Mouse (Mus musculus) forelimb bud, embryonic 11.5 days (tissue): Measurements from ENCODE around the gene Miox.
A peak's percentile ranks its signal among the peaks of the same experiment; 100 is the strongest.

Source experiments
- DNase-seq: peaks from one replicate; pipeline ENCODE4 v3.0.0-alpha.2; 2012; ENCODE audit warnings: low read depth, low spot score

The Miox gene

DNA sequence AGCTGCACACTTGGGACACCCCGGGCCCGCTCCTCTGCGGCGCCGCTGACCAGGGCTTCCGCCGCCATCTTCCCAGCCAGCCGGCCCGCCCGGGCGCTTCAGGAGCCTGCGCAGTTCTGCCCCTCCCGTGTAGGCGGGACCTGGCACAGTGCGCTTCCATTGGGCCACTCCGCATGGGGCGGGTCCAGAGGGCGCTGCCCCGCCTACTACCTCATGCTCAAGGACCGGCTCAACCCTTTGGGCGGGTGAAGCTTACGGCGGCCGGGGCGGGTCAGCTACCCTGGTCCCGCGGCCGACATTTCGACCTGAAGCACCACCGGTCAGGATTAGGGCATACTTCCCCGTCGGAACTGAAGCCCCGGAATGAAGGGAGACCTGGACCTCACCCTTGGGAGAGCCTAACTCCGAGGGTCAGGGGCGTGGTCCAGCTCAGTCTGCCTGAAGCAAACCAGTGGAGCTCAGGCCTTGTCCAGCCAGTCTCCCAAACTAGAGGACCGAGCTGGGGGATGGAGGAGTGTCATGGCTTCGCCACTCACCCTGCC, 18.9 kb upstream of the Miox start, which contains the start of gene Sbf1:
Gene Sbf1, minus strand, starts transcription at position 122 of the 542 bp plus-strand sequence.
- peak; percentile 95 for DNase-seq

DNA sequence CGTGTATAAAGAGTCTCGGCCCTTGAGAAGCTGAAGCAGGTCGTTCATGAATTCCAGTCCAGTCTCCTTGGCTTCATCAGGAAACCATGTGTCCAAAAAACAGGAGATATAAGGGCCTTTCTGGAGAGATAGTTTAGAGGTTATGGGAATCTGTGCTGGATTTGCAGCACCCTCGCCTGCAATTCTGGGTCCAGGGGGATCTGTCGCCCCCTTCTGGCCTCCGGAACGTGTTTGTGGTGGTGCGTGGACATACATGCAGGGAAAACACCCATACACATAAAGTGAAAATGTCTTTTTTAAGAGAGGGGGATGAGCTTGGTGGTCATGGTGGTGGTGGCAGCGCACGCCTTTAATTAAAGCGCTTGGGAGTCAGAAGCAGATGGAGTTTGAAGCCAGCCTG, 18.1 kb upstream of the Miox start:
- DNase-seq = no peak

DNA sequence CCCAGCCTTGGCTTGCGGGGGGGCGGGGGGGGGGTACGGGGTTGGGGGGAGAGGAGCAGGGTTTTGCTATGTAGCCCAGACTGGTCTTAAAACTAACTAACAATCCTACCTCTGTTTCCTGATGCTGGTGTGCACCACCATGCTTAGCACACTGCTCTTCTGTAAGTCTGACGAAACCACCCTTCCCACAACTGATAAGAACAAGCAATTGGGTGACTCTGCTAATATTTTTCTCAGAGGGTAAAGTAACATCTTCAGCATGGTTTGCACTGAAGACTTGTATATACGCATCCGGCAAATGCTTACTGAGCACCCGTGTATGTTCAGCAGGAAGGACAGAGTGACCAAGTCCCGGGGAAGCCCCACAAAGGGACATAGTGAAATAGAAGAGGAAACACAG, 12.9 kb upstream of the Miox start:
- no peak for DNase-seq

DNA sequence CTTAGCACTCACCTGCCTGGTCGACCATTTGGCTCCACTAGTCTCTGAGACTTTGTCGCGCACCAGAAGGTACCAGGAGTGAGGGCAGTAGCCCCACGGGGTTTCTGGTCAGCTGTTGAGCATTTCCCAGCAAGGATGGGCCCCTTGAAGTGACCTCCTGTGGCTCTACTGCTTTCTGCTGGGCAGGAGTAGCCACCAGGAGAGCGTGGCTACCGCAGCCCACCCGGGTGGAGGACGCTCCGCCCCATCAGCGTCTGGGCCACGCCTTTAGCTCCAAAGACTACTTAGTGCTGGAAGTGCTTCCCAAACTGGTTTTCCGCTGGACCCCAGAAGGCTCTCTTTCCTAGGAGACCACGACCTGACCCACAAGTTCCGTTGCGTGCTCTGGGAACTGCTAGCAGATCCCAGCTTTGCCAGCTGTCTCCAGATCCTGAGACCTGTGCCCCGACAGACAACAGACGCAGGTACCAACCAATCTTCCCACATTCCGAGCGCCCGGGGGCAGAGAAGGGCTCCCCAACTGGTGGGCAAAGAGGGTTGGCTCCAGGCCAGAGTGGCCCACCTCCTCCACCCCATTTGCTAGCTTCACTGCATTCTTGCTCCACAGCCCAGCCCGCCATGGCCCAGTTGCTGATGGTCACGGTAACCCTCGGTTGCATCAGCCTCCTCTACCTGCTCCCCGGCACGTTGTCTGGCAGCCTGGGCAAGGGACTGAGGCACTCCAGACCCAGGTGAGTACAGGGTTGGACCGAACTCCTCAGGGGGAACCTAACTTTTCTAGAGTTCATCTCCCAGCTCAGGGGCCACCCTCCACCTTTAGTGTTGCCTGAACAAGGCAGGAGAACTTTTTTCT, 11.3 kb upstream of the Miox start, which contains the start of gene Adm2:
Gene Adm2, plus strand, starts transcription at position 51 of the 853 bp plus-strand sequence.
- DNase-seq = no peak

DNA sequence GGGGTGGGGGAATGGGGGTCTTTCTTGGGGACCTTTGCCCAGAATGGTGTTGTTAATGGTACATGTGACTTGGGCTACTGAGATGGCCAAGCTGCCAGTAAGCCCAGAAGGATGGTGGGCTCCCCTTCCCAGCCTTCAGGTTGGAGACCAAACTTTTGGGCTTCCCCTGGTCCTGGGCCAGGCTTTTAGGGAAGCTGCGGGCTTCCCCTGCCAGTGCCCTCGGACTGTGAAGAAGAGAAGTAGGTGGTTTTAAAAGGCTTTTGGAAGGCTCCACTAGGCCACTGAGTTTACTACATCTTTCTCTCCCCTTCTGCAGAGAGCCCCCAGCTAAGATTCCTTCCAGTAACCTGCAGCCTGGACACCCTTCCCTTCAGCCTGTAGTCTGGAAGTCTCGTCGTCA, 10.5 kb upstream of the Miox start:
- DNase-seq = no peak

DNA sequence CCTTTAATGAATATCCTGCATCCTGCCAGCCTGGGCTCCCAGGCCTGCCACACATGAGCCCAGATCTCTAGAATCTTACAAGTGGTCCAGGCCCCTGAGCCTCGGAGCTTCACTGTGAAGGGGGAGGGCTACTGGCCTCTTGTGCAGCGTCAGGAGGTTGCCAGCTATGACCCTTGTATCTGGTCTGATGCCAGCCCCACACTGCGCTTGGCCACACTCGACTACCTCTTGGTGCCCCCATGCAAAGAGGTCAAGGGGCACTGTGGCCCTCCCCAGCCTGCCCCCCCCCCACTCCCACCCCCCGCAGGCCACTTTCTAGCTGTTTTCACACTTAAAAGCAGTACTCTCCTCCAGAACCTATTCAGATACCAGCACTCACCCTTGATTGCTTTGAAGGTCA, 7.8 kb upstream of the Miox start:
- DNase-seq = no peak

DNA sequence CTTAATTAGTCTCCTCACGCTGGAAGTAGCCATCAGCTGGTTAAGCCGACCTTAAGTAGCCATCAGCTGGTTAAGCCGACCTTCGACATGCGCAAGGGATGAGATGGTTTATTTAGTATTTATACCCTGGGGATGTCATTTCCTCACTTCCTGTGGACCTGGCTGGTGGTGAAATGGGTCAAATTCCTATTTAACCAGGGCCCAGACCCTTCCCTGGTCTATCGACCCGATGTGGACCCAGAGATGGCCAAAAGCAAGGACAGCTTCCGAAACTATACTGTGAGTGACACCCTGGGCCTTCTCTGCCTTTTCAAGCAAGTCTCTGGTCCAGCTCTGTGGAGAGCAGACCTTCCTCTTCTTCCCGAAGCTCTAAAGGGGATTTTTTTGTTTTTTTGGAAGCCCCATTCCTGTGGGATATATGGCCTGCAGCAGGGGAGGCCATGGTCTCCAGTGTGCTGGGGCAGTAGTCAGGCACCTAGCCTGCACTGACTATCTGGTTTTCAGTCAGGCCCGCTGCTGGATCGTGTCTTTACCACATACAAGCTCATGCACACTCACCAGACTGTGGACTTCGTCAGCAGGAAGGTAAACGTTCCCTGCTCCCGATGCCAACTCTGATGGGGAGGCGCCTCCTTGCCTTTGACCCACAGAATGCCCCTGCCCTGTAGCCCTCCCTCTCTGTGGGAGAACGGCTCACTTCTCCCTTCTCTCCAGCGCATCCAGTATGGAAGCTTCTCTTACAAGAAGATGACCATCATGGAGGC, 758 bp downstream of the Miox start:
- no peak for DNase-seq

DNA sequence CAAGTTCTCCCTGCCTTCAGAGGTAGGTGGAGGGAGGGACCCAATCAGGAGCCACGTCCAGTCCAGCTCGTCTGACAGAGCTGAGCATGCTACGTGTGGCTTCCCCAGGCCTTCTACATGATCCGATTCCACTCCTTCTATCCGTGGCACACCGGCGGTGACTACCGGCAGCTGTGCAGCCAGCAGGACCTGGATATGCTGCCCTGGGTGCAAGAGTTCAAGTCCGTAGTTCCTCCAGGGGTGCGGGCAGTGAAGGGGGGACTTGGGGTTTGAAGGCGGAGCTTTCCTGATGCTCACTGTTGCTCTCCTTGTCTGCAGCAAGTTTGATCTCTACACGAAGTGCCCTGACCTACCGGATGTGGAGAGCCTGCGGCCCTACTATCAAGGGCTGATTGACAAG, 2.2 kb downstream of the Miox start:
- no peak for DNase-seq

DNA sequence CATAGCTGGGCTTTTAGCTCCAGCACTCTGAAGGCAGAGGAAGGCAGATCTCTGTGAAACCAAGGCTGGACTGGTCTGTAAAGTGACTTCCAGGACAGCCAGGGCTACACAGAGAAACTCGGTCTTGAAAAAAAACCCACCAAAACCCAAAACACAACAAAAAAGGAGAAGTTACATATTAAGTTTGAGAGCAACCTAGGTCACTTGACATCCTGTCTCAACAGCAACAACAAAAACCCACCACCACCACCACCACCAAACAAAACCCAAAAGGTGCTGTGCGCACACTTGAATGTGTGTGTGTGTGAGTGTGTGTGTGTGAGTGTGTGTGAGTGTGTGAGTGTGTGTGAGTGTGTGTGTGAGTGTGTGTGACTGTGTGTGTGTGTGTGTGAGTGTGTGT, 5.5 kb downstream of the Miox start:
- DNase-seq = no peak

DNA sequence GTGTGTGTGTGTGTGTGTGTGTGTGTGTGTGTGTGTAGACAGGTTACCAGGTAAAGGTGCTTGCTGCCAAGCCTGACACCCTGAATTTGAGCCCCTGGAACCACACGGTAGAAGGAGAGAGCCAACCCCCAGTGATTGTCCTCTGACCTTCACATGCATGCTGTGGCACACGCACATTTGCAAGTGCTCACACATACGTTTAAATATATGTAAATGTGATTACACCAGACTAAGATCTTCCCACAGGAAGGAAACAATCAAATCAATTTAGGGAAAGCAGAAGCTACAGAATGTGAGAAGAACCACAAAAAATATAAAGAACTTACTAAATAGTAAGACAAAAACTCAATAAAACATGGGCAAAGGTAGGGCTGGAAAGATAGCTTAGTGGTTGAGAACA, 5.9 kb downstream of the Miox start:
- DNase-seq = no peak

DNA sequence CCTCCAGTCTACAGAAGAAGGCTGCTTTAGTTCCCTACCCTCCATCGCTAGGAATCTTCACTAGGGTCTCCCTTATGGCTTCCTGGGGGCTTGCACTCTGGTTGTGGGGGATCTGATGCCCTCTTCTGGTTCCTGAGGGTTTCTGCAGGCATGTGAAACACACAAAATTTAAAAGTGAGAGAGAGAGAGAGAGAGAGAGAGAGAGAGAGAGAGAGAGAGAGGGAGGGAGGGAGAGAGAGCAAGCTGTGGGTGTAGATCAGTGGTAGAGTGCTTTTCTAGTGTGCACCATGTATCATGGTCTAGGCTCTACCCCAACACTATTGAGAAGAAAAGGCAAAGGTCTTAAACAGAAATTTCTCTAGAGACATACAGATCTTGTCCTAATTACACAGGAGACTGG, 7.5 kb downstream of the Miox start:
- DNase-seq = no peak

DNA sequence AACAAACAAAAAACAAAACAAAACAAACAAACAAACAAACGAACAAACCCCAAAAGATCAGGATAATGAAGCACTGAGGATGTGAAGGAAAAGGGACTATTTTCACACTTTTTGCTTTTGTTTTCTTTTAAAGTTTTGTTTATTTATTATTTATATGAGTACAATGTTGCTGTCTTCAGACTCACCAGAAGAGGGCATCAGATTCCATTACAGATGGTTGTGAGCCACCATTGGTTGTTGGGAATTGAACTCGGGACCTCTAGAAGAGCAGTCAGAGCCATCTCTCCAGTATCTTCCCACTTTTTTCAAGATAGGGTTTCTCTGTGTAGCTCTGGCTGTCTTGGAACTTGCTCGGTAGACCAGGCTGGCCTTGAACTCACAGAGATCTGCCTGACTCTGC, 9.1 kb downstream of the Miox start:
- DNase-seq = no peak

DNA sequence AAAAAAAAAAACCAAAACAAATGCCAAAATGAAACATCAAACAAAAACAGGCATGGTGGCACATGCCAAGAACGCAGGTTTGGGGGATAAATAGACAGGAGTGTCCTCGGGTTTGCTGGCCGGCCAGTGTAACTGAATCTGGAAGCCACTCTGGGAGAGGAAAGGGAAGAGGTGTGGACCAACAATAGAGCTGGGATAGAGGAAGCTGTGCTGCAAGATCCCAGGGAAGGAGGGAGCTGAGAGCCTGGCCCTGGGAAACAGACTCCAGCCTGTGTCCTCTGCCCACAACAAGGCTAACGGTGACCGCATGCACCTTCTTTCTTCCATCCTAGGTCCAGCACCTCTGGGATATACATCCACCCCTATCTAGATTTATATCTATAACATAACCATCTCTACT, 16.2 kb downstream of the Miox start:
- no peak for DNase-seq

DNA sequence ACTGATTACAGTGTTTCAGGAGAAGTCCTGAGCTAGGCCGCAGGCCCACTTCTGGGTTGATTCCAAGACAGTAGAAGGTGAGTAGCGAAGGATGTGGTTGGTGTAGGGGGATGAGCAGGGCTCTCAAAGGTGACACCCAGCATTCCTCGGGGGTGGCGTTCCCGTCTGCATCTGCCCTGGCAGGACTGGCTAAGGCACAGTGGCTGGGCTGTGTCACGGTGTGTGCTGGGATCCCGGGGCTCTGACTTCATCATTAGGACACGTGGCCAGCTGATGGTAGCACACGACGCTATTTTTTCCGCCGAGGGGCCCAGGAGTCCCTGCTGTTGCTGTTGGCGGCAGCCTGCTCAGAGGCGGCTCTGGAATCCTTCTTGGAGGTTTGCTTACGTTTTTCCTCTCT, 17.1 kb downstream of the Miox start:
- DNase-seq = no peak

DNA sequence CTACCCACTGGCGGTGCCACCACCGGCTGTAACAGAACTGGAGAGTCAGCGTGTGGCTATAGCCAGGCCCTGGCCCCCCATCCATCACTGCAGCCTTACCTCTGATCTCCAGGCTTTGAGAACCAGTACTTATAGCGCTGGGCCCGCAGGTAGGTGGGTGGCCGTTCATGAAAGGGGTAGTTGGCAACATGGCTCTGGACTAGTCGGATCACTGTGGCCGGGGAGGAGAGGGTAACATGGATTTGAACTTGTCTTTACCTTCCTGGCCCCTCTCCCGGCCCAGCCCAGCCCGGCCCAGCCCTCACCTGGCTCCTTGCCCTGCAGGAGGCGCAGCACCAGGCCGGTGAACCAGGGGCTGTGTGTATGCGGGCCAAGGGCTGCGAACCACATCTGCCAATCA, 17.9 kb downstream of the Miox start:
- DNase-seq = no peak

DNA sequence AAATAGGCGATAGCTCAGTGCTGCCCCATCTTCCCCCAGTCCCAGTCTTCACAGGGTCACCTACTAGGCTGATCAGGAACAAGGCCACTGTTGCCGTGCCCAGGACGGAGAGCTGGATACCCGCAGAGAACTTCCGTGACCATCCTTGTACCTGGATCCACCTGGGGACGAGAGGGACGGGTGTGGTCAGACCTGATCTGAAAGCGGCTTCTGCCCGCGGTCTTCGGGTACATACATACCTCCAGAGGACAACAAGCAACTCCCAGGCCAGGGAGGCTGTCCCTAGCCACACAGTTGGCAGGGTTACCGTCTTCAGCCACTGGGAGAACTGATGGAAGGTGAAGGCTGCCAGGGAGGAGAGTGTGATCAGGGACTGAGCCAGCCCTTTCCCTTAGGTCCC, 18.6 kb downstream of the Miox start:
- no peak for DNase-seq

DNA sequence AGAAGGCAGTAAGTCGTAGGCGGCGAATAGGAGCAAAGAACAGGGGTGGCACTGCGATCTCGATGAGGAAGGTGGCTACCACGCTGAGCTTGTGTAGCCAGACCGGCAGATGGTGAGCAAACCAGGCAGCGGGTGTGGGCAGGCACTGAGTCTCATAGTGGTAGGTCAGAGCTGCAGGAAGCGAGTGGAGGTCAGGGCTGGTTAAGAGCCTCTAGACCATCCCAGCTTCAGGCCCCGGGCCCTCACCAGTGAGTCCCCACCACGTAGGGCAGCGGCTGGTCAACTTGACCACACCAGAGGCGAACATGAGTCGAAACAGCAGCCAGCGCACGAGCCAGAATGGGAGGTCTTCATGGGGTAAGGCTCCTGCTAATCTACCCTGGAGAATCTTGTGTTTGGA, 19.6 kb downstream of the Miox start:
- no peak for DNase-seq

DNA sequence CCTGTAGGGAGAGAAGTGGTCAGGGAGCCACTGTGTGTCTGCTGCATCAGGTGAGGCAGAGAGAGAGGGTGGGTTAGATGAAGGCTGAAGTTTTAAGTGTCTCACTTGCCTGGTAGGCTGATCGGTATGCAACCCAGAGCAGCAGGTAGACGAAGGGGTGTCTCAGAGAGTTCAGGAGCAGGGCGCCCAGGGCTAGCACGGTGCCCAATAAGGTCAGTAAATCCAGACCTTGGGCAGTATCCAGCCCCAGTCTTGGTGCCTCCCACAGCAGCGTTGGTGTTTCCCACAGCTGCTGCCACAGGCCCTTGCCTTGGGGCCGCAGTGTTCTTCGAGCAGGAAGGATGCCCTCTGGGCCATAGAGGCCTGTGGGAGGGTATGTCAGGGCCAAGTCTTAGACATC, 20.3 kb downstream of the Miox start:
- DNase-seq = no peak

DNA sequence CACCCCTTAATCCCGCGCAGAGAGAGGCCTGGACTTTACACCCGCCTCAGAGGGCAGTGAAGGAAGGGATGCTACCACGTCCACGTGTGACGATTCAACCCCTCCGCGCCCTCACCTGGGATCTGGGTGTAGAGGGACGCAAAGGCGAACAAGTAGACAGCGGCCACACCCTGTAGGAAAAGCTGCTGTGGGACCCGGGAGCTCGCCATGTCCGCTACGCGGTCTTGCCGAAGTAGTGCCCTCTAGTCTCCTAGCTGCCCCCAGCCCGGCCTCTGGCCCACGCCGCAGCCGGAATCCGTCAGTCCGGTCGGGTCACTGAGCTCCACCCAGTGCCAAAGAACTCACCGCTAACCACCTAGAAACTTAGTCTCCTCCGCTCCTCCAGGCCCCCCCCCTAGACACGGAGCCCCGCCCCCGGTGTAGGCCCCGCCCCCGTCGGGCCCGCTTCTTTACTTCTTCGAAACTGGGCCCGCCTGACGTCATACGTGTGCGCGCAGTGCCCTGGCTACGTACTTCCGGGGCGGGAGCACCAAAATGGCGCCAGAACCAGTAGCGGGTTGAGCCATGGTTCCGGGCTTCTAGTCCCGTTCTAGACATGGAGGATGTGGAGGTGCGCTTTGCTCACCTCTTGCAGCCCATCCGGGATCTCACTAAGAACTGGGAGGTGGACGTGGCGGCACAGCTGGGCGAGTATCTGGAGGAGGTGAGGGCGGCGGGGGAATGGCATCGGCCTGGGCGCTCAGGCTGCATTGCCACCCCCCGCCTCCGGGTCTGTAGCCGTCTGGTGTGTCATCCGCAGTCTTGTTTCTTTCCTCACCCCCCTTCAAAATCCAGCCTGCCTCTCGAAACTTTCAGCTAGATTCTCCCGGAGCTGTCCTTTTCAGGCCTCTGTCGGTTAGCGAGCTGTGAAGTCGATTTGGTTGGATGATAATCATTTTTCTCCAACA, 21.3 kb downstream of the Miox start, which contains the start of the genes Lmf2 and Ncaph2:
Gene Lmf2, minus strand, starts transcription at position 419 of the 947 bp plus-strand sequence.
Gene Ncaph2, plus strand, starts transcription at position 479 of the 947 bp plus-strand sequence.
- DNase-seq = peak; percentile 95

DNA sequence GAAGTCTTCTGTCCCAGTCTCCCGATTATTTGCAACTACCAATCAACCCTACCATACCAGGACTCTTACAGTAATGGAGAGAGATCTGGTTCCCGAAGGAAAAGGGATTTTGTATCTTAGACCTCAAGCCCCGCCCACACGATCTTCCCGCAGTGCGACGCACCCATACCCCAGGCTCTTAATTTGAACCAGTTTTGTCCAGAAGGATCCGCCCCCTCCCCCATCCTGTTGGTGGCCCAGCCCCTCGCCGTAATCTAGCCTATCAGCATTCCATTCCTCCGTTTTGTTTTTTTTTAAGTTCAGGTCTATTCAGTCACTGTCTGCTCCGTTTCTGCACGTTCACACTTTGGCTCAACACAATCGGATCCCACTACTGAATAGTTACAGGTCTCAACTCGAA, 22.2 kb downstream of the Miox start:
- DNase-seq = peak; percentile 93

DNA sequence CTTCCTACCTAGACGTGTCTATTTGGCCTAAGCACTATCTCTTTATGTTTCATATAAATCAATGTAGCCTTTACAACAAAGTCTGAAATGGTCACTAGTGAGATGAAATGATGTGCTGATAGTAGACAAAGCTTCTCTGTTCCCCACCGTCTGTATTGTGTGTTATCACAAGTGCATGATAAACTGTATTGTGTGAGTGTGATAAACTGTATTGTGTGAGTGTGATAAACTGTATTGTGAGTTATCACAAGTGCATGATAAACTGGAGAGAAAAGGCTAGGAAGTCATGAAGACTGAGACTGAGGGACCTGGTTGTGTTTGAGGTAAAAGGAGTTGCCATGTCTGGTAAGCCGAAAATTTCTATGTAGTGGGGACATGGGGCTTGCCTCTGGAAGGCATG, 24.6 kb downstream of the Miox start:
- no peak for DNase-seq
